Mouse (Mus musculus): ENCODE results near the gene Ccdc78.
"Not testable (repeated sequence)": the region's sequence is repeated elsewhere in the genome, so short reads cannot be mapped to it uniquely, and the experiment has no call there.

Gene Ccdc78

DNA sequence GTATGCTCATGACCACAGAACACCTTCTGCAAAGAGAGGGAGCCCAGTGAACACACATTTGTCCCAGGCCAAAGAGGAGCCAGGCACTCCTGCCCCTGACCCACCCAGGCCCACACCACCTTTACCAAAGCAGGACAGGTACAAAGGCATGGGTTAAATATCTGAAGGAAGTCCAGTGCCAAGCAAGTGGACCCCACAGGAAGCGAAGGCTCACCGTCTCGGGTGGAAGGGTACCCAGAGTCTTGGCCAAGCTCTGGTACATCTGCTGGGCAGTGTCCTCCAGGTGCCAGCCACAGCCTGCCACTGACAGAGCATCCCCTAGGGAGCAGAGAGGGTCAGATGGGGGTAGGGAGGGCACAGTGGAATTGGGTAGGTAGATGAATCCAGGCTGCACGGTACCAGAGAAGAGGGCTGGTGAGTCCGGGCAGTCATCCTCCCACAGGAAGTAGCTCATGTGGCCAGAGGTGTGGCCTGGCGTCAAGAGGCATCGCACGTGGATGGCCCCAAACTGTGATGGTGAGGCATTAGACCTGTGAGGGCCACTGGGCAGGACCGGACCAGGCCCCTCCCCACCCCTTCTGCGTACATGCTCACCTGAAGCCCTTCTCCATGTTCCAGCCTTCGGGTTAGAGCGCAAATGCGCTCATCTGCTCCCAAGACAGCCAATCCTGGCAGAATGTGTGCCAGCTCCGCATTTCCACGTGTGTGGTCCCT lies 2.4 kb upstream of the Ccdc78 start:
- no peak for DNase-seq

DNA sequence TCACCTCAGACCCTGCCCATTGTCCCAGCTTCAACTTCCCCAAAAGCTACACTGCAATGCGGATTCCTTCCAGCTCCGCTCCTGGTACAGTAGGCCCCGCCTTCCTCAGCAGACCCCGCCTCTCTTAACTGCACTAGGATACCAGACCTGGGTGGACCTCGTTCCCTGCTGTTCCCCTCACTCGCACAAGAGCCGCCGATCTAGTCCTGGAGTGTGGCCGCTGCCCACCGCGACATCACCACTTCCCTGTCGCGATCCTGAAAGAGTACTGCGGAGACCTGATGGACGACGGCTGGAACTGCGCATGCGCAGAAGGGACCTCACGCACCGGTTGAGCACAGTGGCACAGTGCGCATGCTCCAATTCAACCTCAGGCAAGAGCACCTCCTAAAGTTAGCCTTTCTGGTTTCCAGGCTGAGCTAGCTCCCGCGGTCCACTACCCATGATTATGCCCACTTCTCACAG lies 1.1 kb upstream of the Ccdc78 start, which contains the start of gene Haghl:
Gene Haghl (minus strand): TSS at position 393 of the 465 bp plus-strand sequence.
- DNase-seq: peak; percentile 98

DNA sequence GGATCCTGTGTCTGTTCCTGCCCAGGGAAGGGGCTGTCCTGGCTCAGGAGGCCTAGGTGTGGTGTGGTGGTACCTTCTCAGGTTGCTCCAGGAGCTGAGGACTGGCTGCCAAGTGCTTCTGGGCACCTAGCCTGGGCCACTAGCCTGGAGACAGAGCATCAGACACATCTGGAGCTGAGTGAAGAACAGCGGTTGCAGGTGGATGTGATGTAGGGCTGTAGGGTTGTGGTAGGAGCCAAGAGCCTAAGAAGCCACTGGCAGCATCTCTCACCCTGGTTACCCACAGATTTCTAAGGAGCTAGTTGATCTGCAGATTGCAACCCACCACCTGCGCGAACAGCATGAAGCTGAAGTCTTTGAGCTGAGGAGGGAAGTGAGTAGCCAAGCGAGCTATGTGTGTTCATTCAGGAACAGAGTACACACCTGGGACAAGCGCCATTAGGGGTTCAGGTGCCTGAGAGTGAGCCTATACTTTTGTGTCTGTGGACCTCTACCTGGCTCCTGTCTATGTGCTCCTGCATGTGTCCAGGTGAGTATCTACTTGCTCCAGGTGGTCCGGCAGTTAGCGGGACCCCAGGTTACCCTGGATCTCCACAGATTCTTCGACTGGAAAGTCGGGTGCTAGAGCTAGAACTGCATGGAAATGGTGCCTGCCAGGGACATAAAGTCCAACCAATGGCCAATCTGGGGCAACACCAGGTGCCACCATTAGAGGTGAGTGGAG lies 563 bp downstream of the Ccdc78 start:
- DNase-seq: no peak

DNA sequence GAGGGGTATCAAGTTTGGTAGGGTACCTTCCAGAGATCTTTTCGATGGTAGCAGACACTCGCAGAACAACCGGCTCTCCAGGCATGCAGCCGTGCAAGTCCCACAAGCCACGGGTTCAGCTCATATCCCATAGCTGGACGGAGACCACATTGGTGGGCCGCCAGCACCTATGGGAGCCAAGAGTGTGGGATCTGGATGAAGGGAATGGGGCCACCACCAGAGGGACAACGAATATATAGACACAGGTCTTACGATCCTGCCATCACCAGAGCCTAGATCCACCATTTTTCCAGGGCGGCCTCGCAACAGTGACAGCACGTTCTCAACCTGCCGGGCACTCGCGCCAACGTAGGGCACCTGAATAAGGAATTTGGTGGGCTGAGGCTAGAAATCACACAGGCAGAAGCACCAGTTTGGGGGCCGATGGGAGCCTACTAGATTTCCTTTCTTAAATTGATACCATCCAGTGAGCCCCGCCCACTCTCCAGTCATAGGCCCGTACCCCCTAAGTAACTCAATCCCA lies 5.0 kb downstream of the Ccdc78 start:
- no peak for DNase-seq

DNA sequence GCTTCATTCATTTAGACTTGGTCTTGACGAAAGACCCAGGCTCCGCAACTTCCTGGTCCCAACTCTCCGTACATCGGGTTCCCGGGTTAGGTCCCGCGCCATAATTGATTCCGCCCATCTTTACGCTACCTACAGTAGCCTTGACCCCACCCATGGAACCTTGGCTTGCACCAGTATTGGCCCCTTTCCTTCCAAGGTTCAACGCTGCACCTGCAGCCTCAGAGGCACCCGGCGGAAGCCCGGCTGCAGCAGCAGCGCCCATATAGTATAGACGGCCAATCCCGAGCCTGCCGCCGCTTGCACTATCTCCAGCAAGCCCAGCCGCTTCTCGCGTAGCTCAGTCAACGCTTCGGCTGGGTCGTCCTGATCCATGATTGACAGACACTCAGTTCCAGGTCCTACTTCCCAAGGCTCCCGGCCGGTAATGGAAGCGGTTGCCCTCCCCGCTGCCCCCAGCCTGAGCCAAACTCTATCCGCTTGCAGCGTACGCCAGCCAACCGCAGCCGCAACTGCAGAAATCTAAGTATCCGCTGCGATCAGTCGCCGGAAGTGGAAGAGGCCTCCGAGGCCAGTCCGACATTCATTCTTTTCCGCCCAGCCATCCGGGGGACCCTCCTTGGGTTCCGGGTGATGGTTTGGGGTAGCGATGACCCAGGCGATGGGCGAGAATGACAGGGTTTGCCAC lies 5.6 kb downstream of the Ccdc78 start:
- peak; percentile 89 for DNase-seq

DNA sequence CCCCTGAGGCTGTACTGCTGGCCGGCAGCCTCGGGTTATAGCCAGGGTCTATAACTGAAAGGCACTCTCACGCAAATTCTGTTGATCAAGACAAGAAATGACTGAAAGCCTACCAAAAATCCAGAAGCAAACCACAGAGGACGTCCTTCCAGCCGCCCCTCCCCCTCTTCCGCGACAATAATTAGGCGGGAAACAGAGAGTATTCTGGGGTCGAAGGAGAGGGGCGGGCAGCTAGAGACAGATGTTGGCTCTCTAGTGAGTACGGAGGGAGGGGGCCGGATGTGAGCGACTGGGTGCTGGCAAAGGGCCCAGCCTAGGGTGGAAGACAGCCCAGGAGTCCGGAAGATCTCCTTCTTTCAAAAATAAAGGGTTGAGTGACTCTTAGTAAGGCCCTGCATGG lies 6.2 kb downstream of the Ccdc78 start, which contains the start of gene Fam173a:
Gene Fam173a (minus strand): TSS at position 287 of the 400 bp plus-strand sequence.
- DNase-seq: peak; percentile 82

DNA sequence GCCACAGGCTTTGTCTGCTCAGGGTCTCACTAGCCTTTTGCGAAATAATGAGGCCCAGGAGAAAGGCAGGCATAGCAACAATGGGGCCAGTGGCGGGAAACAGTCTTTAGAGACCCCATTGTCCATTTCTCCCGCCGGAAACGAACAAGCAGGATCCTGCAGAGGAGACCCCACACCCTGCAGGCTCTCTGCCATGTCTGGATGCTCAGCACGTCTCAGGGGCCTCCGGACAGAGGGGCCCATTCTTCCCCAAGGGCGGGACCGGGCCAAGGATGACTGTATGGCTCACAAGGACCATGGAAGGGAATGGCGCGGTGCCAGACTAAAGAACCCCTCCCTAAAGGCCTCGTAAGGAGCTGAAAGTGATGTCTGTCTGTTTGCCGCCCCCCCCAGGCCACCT lies 7.8 kb downstream of the Ccdc78 start:
- peak; percentile 64 for DNase-seq

DNA sequence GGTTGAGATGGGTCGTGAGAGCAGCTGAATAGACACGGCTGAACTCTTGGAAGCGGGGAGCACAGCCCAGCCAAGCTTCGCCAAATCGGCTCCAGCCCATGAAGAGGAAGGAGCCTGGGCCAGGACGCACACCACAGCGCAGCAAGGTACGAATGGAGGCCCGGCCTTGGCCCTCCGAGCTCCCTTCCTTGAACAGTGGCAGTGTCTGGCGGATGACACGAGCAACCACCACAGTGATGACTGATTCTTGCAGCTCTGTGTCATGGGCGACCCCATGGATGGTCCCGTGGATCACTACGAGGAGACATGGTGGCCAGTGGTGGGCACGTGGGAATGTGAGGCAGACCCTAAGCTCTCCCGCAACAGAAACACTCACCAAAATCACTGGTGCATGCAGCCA lies 8.6 kb downstream of the Ccdc78 start:
- no peak for DNase-seq

DNA sequence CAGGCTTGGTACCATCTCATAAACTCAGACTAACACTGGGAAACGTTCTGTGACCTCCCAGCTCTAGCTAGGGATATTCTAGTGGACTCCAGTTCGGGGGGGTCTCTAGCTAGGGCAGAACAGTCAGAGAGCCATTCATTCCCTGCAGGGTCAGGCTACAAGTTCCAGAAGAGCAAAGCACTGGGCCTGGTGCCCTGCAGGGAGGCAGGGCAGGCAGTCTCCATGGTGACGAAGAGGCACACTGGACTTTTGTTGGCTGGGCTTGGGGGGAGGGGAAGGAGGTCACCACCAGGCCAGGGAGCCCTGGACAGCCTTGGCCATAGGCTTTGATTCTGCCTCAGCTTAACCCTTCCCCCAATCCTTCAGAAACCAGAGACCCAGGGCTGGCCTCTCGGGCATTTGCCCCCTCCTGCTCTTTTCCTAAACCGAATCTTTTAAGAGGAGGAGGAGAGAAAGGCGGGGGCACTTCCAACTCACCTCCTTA lies 9.3 kb downstream of the Ccdc78 start, which contains the start of gene AC134908.4:
Gene AC134908.4 (minus strand): TSS at position 51 of the 484 bp plus-strand sequence.
- peak; percentile 90 for DNase-seq

DNA sequence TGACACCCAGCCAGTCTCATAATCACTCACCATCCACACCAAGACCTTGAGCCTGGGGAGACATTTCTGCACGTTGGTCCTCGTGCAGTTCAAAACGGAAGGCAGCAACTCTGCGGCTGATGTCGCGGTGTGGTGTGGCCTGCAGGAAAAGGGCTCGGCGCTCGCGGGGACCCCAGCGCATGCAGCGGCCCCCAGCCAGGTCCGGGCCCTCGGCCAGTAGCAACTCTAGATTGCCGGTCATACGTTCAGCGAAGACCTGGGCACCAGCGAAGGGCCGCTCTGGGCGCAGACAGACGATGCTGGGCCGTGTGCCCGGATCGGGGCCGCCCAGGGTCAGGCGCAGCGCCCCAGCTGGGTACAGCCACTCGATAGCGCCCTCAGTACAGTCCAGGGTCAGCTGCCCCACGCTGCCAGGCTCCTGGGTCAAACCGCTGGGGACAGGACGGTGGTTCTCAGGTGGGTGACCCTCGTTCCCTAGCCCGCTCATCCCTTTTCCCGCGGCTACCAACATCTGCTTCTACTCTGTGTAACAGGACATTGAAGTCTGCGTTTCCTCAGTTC lies 9.9 kb downstream of the Ccdc78 start:
- no peak for DNase-seq

DNA sequence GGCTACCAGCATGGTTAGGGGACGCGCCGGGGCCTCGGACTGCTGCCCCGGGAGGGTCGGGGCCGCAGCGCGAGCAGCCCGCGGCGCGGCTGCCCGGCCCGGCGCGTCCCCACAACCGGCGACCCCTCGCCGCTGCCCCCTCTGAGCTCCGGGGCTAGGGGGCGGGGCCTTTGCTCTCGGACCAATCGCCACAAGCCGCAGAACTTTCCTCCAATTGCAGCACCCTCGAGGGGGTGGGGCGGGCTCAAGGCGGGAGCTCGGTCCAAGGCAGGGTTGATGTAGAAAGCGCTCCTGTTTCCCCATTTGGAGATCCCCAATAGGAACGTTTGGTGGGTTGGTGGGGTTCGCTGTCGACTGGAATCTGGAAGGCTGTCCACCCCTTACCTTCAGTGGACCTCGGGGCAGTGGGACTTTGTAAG lies 10.6 kb downstream of the Ccdc78 start, which contains the start of gene Metrn:
Gene Metrn (minus strand): TSS at position 186 of the 419 bp plus-strand sequence.
- peak; percentile 97 for DNase-seq

DNA sequence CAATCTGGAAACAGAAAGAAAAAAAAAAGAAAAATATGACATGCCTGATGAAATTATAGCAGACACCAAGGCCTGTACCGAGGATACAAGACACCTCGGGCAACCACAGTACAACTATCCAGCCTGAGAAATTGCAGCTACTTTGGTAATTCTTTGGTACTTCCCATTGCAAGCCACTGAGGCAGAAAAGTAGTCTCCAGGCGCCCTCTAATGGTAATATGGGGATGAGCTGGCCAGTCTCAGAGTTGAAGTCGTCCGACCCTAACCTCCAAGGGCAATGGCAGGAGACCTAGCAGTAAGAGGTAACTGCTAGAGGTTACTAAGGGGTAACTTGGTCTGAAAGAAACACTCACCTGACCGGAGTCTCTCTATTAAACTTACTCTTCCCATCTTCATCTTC lies 14.6 kb downstream of the Ccdc78 start:
- DNase-seq: peak; percentile 85

DNA sequence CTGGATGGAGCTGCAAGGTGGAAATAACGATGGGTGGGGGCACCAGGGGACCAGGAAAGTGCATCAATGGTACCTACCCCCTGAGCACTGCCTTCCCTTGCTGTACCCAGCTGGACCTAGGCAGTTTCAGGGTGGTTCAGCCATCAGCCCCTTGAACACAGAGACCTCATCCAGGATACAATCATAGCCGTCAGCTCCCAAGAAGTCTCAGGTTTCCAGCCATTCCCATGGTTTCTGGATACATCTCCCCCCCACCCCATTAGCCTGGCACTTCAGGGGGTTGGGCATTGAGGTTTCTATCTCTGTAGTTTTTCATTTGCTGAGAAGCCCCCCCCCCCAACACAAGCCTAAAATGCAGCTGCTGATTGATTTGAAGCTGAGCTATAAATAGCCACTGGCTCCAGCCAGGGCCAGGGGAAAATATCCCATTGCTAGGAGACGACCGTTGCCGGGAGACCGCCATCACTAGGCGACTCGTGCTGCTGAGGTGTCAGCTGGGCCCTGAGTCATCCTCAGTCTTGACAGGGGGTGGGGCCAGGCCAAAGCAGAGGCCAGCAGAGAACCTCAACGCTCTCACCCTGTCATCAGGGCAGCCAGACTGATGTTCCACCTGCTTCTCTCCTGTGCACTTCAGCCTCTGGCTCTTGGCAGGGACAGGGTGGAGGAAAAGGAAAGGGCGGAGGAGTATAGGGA lies 16.6 kb downstream of the Ccdc78 start:
- DNase-seq: peak; percentile 88

DNA sequence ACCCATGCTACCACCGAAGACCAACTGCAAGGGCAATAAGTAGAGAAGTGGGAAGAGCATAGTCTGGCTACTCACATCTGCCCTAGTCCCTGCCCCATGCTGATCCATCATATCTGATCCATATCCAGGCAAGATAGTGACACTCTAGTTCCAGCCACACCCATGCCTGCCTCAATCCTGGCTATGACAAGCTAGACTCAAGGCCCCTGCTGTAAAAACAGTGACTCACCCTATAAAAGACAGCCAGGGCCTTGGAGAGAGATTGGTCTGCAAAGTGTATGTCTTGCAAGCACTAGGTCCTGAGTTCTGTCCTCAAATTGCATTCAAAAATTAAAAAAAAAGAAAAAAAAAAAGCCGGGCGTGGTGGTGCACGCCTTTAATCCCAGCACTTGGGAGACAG lies 20.1 kb downstream of the Ccdc78 start:
- no peak for DNase-seq

DNA sequence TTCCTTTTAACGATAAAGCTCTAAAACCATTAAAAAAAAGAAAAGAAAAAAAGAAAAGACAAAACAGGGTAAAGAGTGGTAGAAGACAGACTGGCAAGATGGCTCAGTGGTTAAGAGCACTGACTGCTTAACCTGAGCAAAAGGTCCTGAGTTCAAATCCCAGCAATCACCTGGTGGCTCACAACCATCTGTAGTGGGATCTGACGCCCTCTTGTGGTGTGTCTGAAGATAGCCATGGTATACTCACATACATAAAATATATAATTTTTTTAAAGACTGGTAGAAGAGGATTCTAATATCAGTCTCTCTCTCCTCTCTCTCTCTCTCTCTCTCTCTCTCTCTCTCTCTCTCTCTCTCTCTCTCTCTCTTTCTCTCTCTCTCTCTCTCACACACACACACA lies 21.1 kb downstream of the Ccdc78 start:
- DNase-seq: not testable (repeated sequence)

DNA sequence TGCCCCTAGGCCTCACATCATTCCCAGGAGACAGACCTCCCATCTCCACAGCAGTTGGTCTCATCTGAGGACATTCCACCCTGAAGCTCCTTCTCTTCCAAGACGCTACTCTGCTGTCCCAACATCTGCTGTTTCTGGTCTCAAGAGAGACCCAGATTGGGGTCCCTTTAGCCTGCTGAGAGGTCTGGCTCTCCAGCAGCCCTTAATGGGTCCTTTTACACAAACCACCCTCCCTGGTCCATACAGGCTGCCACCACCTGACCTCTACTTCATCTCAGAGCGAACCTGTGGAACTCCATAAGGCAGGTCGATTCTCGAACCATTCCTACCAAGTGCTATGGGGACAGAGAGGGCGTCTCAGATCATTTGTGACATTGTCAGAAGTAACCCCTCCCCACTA lies 21.6 kb downstream of the Ccdc78 start:
- no peak for DNase-seq

DNA sequence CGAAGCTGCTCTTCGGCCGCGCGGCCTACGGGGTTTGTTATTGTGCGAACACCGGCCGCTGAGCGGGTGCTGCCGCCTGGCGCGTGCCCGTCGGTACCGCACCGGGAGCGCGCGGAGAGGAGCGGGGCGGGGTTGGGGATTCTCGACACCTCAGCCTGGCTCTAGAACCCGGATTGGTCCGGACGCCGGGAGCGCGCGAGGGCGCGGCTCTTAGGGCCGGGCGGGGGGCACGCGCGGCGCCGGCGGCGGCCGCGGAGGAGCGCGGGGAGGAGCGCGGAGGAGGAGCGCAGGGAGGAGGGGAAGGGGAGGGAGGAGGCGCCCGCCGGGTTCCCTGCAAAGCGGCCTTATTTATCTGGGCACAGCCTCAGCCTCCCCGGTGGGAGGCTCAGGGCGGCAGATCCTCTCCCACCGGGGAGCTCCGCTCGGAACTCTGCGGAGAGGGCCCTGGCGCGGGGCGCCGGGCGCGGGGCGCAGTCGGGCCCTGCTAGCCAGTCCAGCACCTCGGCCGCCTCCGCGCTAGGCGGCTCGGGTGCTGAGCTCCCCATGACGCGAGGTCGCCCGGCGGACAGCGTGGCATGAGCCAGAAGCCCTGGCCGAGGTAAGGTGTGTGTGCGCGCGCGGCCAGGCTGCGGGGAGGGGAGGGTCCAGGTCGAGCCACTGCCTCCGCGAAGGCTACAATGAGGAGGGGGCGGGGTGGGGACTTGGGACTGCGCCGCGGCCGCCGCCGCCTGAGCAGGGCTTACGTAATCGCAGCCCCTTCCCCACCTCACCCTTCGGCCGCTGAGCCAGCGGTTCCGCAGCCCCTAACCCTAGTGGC lies 22.6 kb downstream of the Ccdc78 start, which contains the start of gene Fbxl16:
Gene Fbxl16 (plus strand): TSS at position 297 of the 817 bp plus-strand sequence.
- peak; percentile 94 for DNase-seq

DNA sequence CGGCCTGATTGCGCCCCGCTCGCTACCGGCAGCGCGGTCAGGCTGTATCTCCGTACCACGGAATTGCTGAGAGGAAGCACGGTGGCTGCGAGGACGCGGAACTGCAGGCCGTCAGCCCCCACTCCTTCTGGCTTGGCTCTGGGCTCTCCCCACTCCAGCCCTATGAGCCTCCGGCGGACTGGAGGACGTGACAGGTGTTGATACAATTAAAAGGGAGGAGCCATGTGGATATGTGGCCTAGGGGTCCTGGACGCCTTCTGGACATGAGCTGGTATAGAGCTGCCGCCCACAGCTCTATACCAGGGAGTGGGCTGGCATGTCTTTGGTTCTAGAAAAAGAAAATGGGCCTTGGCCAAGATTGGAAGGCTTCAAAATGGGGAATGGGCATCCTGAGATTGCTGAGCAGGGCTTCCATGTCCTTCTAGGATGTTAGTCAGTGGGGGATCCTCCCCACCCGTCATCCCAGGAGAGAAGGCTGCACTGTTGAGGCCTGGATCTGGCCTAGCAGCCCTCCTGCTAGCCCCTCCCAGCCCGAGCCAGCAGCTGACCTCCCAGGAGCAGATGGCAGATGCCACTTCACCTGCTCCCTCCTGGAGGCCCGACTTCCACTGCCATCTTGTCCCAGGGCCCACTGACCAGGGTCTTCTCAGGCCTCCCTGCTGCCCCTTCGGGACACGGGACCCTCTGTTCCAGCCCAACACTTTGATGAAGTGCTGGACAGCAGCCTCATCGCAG lies 23.4 kb downstream of the Ccdc78 start:
- DNase-seq: no peak

DNA sequence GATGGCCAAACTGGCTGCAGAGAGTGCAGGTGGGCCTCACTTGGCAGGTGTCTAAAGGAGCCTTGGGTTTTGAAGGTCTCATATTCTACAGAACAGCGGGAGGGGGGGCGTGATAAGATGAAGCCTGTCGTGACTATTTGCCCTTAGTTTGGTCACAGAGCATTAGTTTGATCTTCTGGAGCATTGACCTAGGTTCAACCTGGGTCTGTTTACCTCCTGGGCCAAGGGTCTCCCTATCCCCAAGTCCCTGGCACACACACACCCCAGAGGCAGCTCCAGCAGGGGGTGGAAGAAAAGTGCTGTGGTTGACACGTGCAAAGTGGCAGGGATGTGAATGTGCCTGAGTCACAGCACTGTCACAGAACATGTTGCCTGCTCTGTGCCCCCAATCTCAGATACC lies 24.5 kb downstream of the Ccdc78 start:
- no peak for DNase-seq

DNA sequence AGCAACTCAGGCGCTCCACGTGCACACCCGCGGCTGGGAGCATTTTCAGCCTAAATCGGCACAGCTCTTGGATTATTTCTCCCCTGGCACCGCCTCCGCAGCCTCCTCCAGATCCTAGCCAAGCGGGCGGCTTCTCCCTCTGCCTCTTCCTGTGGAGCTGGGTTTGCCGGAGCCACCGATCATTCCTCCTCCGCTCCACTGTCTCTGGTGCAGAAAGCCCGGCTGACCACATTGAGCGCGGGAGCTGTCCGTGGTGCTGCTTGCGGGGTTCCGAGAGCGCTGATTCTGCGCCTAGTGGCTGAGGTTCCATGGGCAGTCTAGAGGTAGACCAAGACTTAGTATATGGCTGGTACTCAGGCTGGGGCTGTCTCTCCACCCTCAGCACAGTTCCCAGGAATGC lies 27.1 kb downstream of the Ccdc78 start:
- DNase-seq: peak; percentile 91
